Comparison of ENCODE assay signal across 10 mouse cellular contexts in the genomic region with DNA sequence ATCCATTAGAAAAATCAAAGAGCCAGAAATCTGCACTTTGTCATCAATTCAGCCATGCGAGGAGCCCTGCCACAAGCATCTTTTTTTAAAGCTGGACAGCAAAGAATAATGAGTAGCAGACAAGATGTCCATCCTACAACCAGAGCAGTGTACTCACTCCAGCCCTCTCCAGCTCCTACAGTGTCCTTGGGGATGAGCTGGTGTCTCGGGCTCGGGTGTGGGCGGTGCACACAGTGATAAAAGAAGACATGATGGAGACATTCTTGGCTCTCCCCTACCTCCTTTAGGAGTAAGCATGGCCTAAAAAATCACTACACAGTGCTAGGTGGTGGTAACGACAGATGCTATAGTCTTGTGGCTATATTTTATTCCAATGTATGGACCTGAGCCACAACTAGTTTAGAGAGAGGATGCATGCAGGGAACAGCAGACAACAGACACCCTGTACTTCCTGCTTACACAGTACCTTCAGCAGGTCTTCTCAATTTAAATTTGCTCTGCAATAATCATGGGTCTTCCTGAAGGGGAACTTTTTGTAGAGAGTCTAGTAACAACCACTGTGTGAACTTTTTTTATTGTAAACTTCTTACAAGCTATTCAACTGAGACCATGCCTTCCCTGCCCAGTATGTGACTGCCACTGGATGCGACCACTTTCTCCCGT.
DNase-seq lines count a peak whose midpoint lies in the region; ATAC-seq and TF ChIP-seq lines count a peak whose summit lies in the region.
"Had no signal": no experiment of that assay in that cellular context is flagged by ENCODE, and none has a peak within 500 bp of the region (broad histone marks: within the 10 kb centered on the region; RNA-seq: fewer than 3 reads in every experiment).

No protein-coding gene starts in this region.

- H3K36me3 ChIP-seq in forebrain, embryonic 15.5 days: no peaks in the 10 kb centered on the region
- H3K36me3 ChIP-seq in forebrain, postnatal 0 days (ENCODE audit: insufficient read depth): no peaks in the 10 kb centered on the region
- H3K36me3 ChIP-seq in neural tube, embryonic 13.5 days: no peaks in the 10 kb centered on the region

- H3K4me2 ChIP-seq in forebrain, embryonic 15.5 days (replicated peaks): no peak overlapping the region
- no peak overlapping the region for H3K4me2 ChIP-seq in forebrain, postnatal 0 days (ENCODE audit: low read depth)
- H3K4me2 ChIP-seq in neural tube, embryonic 13.5 days: no peak overlapping the region

- no peak for DNase-seq in forebrain, postnatal 0 days
- DNase-seq in neural tube, embryonic 10.5 days (ENCODE audit: extremely low spot score, low spot score): no peak
- peak; percentile 29 to 33 for DNase-seq in frontal cortex, postnatal 10 days (ENCODE audit: low spot score in 2 of 2)
- DNase-seq in right cerebral cortex, postnatal 25 days: peak; percentile 26
- no peak for DNase-seq in gastrocnemius, postnatal 25 days
- DNase-seq: heart, postnatal 4 days; thymus, postnatal 36 days had no signal

- WGBS in forebrain, embryonic 15.5 days: 73% methylated on average over 7 of the region's 7 CpGs
- 75% methylated on average over 7 of the region's 7 CpGs for WGBS in forebrain, postnatal 0 days
- 75% methylated on average over 7 of the region's 7 CpGs for WGBS in neural tube, embryonic 13.5 days

- peaks cover 31% of the 10 kb centered on the region for H3K4me1 ChIP-seq in forebrain, embryonic 15.5 days
- no peaks in the 10 kb centered on the region for H3K4me1 ChIP-seq in forebrain, postnatal 0 days (ENCODE audit: insufficient read depth)
- peaks cover 29% of the 10 kb centered on the region for H3K4me1 ChIP-seq in neural tube, embryonic 13.5 days (replicated peaks)

- no peak for TF ChIP-seq CTCF in forebrain, postnatal 0 days (IDR thresholded peaks at IDR 0.05; ENCODE audit: low read depth)

- peak; percentile 47; the same call in 1 of the 2 replicates for ATAC-seq in forebrain, embryonic 15.5 days (replicated peaks)
- ATAC-seq in forebrain, postnatal 0 days: no peak
- peak; percentile 45; the same call in 1 of the 2 replicates for ATAC-seq in neural tube, embryonic 13.5 days (ENCODE audit: low read depth)

- no peak overlapping the region for H3K27ac ChIP-seq in forebrain, embryonic 15.5 days (replicated peaks)
- H3K27ac ChIP-seq in forebrain, postnatal 0 days (ENCODE audit: low read depth, low read length): no peak overlapping the region
- no peak overlapping the region for H3K27ac ChIP-seq in neural tube, embryonic 13.5 days (replicated peaks)
- H3K27ac ChIP-seq: left cerebral cortex, adult 2 months had no signal

- H3K9me3 ChIP-seq in forebrain, embryonic 15.5 days: no peaks in the 10 kb centered on the region
- H3K9me3 ChIP-seq in forebrain, postnatal 0 days (ENCODE audit: low read length): no peaks in the 10 kb centered on the region
- no peaks in the 10 kb centered on the region for H3K9me3 ChIP-seq in neural tube, embryonic 13.5 days

- H3K9ac ChIP-seq in forebrain, embryonic 15.5 days (replicated peaks): no peak overlapping the region
- no peak overlapping the region for H3K9ac ChIP-seq in forebrain, postnatal 0 days
- no peak overlapping the region for H3K9ac ChIP-seq in neural tube, embryonic 13.5 days

- H3K27me3 ChIP-seq in forebrain, embryonic 15.5 days: no peaks in the 10 kb centered on the region
- no peaks in the 10 kb centered on the region for H3K27me3 ChIP-seq in forebrain, postnatal 0 days (ENCODE audit: insufficient read depth, low read length)
- H3K27me3 ChIP-seq in neural tube, embryonic 13.5 days: no peaks in the 10 kb centered on the region

- H3K4me3 ChIP-seq in forebrain, embryonic 15.5 days: no peak overlapping the region
- H3K4me3 ChIP-seq in forebrain, postnatal 0 days (ENCODE audit: low read depth, low read length): no peak overlapping the region
- H3K4me3 ChIP-seq in neural tube, embryonic 13.5 days: no peak overlapping the region
- H3K4me3 ChIP-seq: left cerebral cortex, adult 2 months had no signal

Comparison
In these comparisons a context has a peak if more than half of its experiments do, and no peak if none do; other contexts are left out.
1. DNase-seq: peak in frontal cortex, postnatal 10 days (2 of 2) and right cerebral cortex, postnatal 25 days (single experiment); none in forebrain, postnatal 0 days (single experiment), neural tube, embryonic 10.5 days (single experiment) and gastrocnemius, postnatal 25 days (single experiment).